Mouse (Mus musculus): ENCODE measurements around the gene Agtr1a. TPM values are rescaled to one million over a fixed set of nuclear protein-coding genes. Genes with fewer than 3 reads are reported as not detected.

The Agtr1a gene
- polyA plus RNA-seq, 1 experiment from 2014 or later, result 2.2 TPM

DNA sequence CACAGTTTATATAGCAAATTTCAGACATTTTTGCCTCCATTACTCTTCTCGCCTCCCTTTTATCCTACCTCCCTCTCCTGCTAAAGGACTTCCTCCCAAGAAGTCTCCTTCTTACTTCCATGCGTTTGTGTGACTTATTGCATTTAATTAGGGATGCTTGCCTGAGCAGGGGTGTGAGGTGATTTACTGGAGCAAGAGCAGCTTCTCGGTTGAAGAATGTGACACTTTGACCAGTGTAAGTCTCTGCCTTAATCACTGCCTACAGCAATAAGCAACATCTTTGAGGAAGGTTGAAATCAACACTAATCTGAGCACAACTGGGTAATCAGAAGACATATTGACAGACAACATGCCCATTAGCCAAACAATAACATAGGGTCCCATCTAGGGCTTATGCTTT is 67.6 kb downstream of the Agtr1a start:
- H3K9me3 ChIP-seq (ENCODE audit: control insufficient read depth, low read length), result 0 out of 2 replicates have a peak, but pooled peaks cover 3% of the 10 kb centered on the region
- H3K4me2 ChIP-seq (ENCODE audit: low read length), result no peak overlapping the region
- no peaks in the 10 kb centered on the region for H3K27me3 ChIP-seq (replicated peaks; ENCODE audit: control insufficient read depth, insufficient read depth, low read length)
- WGBS, result 60% methylated on average over 3 of the region's 3 CpGs
- ATAC-seq (replicated peaks; ENCODE audit: low FRiP score, low TSS enrichment, low read depth) (no peak), DNase-seq (ENCODE audit: low spot score) (no peak)
- no peaks in the 10 kb centered on the region for H3K36me3 ChIP-seq (ENCODE audit: control insufficient read depth, insufficient read depth, low read length)
- no peak overlapping the region for H3K9ac ChIP-seq (ENCODE audit: low read length)
- no peak overlapping the region for H3K27ac ChIP-seq (ENCODE audit: low read depth)
- no peaks in the 10 kb centered on the region for H3K4me1 ChIP-seq (replicated peaks; ENCODE audit: control insufficient read depth, insufficient read depth, low read length)
- no peak overlapping the region for H3K4me3 ChIP-seq (ENCODE audit: low read depth, low read length)

DNA sequence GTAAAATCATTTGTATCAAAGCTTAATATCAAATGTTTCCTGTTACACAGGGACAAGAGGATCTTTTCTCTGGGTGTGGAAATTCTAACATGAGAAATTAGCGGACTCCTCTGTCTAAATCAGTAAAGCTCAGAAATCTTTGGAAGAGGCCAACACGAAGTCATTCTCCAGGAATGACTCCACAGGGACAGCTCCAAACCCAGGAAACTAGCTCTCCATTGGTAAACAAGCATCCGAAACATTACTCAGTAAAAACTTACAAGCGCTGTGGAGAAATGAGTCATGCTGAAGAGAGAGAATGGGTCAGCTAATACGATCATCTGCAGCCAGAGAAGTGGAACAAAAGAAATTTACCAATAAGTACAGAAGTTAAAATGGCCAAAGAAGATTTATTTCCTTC is 82.4 kb downstream of the Agtr1a start:
- WGBS, result 81% methylated on average over 5 of the region's 5 CpGs
- H3K9me3 ChIP-seq (ENCODE audit: control insufficient read depth, low read length), result no peaks in the 10 kb centered on the region
- no peak overlapping the region for H3K27ac ChIP-seq (ENCODE audit: low read depth)
- ATAC-seq (replicated peaks; ENCODE audit: low FRiP score, low TSS enrichment, low read depth), result no peak
- H3K9ac ChIP-seq (ENCODE audit: low read length), result no peak overlapping the region
- H3K4me2 ChIP-seq (ENCODE audit: low read length), result no peak overlapping the region
- H3K36me3 ChIP-seq (ENCODE audit: control insufficient read depth, insufficient read depth, low read length), result no peaks in the 10 kb centered on the region
- H3K4me3 ChIP-seq (ENCODE audit: low read depth, low read length), result no peak overlapping the region
- no peak for DNase-seq (ENCODE audit: low spot score)
- no peaks in the 10 kb centered on the region for H3K4me1 ChIP-seq (replicated peaks; ENCODE audit: control insufficient read depth, insufficient read depth, low read length)
- H3K27me3 ChIP-seq (replicated peaks; ENCODE audit: control insufficient read depth, insufficient read depth, low read length), result no peaks in the 10 kb centered on the region

DNA sequence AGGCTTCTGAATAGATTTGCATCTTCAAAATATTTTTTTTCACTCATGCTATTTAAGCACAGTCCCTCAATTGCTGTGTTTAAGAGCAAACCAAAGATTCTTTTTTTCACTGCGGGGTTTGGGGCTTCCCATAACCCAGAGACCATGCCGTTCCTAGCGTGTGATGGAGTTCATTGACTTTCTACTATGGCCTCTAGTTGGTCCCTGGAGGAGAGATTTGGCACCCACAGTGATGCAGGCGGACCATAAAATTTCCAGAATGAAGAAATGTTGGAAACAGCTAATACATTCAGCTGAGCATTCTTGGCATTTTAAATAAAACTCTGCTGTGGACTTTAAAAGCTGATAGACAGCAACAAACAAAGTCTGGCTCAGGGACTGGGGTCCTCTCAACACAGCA is 90.8 kb downstream of the Agtr1a start:
- Histone ChIP-seq H3K4me2 (ENCODE audit: low read length) (no peak overlapping the region), H3K9me3 (ENCODE audit: control insufficient read depth, low read length) (no peaks in the 10 kb centered on the region), H3K4me1 (replicated peaks; ENCODE audit: control insufficient read depth, insufficient read depth, low read length) (no peaks in the 10 kb centered on the region), H3K4me3 (ENCODE audit: low read depth, low read length) (no peak overlapping the region), H3K36me3 (ENCODE audit: control insufficient read depth, insufficient read depth, low read length) (no peaks in the 10 kb centered on the region), H3K27me3 (replicated peaks; ENCODE audit: control insufficient read depth, insufficient read depth, low read length) (no peaks in the 10 kb centered on the region), H3K9ac (ENCODE audit: low read length) (no peak overlapping the region), H3K27ac (ENCODE audit: low read depth) (no peak overlapping the region)
- no peak for DNase-seq (ENCODE audit: low spot score)
- ATAC-seq (replicated peaks; ENCODE audit: low FRiP score, low TSS enrichment, low read depth), result no peak
- WGBS, result 88% methylated on average over 4 of the region's 4 CpGs

DNA sequence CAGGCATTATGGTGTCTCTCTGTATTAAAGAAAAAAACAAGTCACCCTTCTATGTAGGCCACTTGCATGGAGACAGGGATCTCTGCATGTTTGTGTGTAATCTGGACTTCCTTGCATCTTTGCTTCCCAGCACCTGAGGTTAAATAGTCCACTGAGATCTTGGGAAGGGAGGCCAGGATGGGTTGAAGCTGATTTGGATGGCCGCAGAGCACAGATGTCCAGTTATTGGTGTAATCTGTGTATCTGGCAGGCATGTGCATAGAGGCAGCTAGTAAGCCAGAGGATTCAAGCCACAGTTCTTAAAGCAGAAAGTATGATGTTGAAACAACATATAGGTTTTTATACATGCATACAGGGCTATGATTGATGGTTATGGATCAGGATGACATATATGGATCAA is 91.2 kb downstream of the Agtr1a start:
- H3K4me1 ChIP-seq (replicated peaks; ENCODE audit: control insufficient read depth, insufficient read depth, low read length), result no peaks in the 10 kb centered on the region
- ATAC-seq (replicated peaks; ENCODE audit: low FRiP score, low TSS enrichment, low read depth) (no peak), DNase-seq (ENCODE audit: low spot score) (no peak)
- H3K9me3 ChIP-seq (ENCODE audit: control insufficient read depth, low read length), result no peaks in the 10 kb centered on the region
- no peak overlapping the region for H3K9ac ChIP-seq (ENCODE audit: low read length)
- no peak overlapping the region for H3K4me3 ChIP-seq (ENCODE audit: low read depth, low read length)
- H3K36me3 ChIP-seq (ENCODE audit: control insufficient read depth, insufficient read depth, low read length), result no peaks in the 10 kb centered on the region
- H3K4me2 ChIP-seq (ENCODE audit: low read length), result no peak overlapping the region
- H3K27me3 ChIP-seq (replicated peaks; ENCODE audit: control insufficient read depth, insufficient read depth, low read length), result no peaks in the 10 kb centered on the region
- WGBS, result 89% methylated on average over 1 of the region's 1 CpGs
- no peak overlapping the region for H3K27ac ChIP-seq (ENCODE audit: low read depth)

Other genes starting within 250 kb of the Agtr1a start
- 49.4 and 49.6 TPM in 2 replicates for gene Mboat1, start 200.0 kb upstream of the Agtr1a start, polyA plus RNA-seq (2014; fragmentation: Nextera tagmentation; extraction: Ambion mirVana)
- gene Uqcrfs1, start 208.9 kb downstream of the Agtr1a start, polyA plus RNA-seq (2014; fragmentation: Nextera tagmentation; extraction: Ambion mirVana), result 265 and 284 TPM in 2 replicates

All from intestine, embryonic 14.5 days (tissue).